Mouse (Mus musculus): Measurements from ENCODE around the gene Ints4. TPM values are rescaled to one million over a fixed set of nuclear protein-coding genes. Genes with fewer than 3 reads are reported as not detected.

Ints4 gene
- polyA plus RNA-seq, 1 experiment = 64.2 TPM

DNA sequence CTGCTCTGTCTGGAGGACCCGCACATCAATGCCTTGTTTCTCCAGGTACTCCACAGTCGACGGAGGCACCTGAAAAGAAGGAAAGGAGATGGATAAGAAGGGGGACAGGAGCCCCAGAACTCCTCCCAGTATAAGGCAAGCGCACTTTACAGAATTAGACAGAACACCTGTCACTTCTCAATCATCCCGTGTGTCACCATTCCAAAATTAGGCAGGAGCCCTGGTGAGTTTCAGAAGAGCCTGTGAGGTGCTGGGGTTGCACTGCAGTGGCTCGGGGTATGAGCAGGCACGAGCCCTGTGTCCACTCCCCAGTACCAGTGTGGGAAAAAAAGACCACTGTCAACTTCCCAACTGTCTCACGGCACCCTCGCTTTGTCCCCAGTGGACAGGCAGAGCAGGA, 69.9 kb downstream of the Ints4 start:
- Histone ChIP-seq H3K36me3 (ENCODE audit: control insufficient read depth, insufficient read depth, low read length, poor library complexity, severe bottlenecking) (no peaks in the 10 kb centered on the region), H3K27me3 (ENCODE audit: control insufficient read depth, insufficient read depth, low read length, poor library complexity, severe bottlenecking) (no peaks in the 10 kb centered on the region), H3K4me1 (ENCODE audit: control insufficient read depth, insufficient read depth, low read length) (no peaks in the 10 kb centered on the region), H3K9me3 (replicated peaks; ENCODE audit: control insufficient read depth, insufficient read depth, low read length, poor library complexity, severe bottlenecking) (no peaks in the 10 kb centered on the region), H3K27ac (ENCODE audit: insufficient read depth, low read length) (no peak overlapping the region), H3K9ac (ENCODE audit: low read depth, poor library complexity, severe bottlenecking) (no peak overlapping the region), H3K4me3 (ENCODE audit: low read depth, low read length) (no peak overlapping the region)
- TF ChIP-seq CTCF (IDR thresholded peaks at IDR 0.05; ENCODE audit: low read depth, low read length) = no peak
- TF ChIP-seq POLR2A (IDR thresholded peaks at IDR 0.05; ENCODE audit: insufficient read depth, low read length) = no peak
- TF ChIP-seq EP300 (IDR thresholded peaks at IDR 0.05; ENCODE audit: insufficient read depth, low read depth, low read length) = no peak

DNA sequence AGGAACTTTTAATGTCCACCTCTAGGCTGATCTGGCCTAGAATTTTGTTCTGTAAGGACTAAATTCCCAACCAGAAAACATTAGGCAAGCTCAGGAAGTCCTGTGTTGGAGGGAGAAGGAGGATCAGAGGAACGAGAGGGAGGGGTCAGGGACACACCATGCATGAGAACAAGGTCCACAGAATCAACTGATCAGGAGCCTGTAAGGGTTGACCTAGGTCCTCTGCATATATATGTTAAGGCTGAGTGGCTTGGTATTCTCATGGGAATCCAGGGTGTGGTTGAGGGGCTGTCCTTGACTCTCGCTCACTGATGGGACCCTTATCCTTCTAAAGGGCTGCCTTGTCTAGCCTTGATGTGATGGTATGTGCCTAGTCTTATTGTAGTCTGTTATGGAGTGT, 82.8 kb downstream of the Ints4 start:
- no peak for TF ChIP-seq EP300 (IDR thresholded peaks at IDR 0.05; ENCODE audit: insufficient read depth, low read depth, low read length)
- no peak for TF ChIP-seq POLR2A (IDR thresholded peaks at IDR 0.05; ENCODE audit: insufficient read depth, low read length)
- TF ChIP-seq CTCF (IDR thresholded peaks at IDR 0.05; ENCODE audit: low read depth, low read length) = no peak
- no peaks in the 10 kb centered on the region for H3K9me3 ChIP-seq (replicated peaks; ENCODE audit: control insufficient read depth, insufficient read depth, low read length, poor library complexity, severe bottlenecking)
- H3K4me3 ChIP-seq (ENCODE audit: low read depth, low read length) = no peak overlapping the region
- H3K27ac ChIP-seq (ENCODE audit: insufficient read depth, low read length) = no peak overlapping the region
- H3K27me3 ChIP-seq (ENCODE audit: control insufficient read depth, insufficient read depth, low read length, poor library complexity, severe bottlenecking) = no peaks in the 10 kb centered on the region
- H3K36me3 ChIP-seq (ENCODE audit: control insufficient read depth, insufficient read depth, low read length, poor library complexity, severe bottlenecking) = no peaks in the 10 kb centered on the region
- H3K9ac ChIP-seq (ENCODE audit: low read depth, poor library complexity, severe bottlenecking) = no peak overlapping the region
- H3K4me1 ChIP-seq (ENCODE audit: control insufficient read depth, insufficient read depth, low read length) = no peaks in the 10 kb centered on the region

DNA sequence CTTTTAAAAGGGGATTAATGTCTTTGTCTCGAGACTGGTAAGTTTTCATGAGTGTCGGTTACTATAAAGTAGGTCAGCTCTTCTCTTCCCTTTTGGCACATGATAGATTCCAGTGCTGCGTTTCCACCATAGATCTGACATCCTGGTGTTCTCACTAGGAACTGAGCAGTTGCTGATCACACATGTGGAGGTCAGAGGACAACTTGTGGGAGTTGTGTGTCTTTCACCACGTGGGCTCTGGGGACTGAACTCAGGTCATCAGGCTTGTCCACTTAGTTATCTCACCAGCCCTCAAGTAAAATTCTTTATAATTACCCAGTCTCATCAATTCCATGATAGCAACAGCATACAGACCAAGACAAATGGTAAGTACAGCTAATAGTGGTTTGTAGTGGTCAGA, 88.6 kb downstream of the Ints4 start:
- Histone ChIP-seq H3K27me3 (ENCODE audit: control insufficient read depth, insufficient read depth, low read length, poor library complexity, severe bottlenecking) (no peaks in the 10 kb centered on the region), H3K36me3 (ENCODE audit: control insufficient read depth, insufficient read depth, low read length, poor library complexity, severe bottlenecking) (no peaks in the 10 kb centered on the region; the same call in 1 of the 2 replicates), H3K9me3 (replicated peaks; ENCODE audit: control insufficient read depth, insufficient read depth, low read length, poor library complexity, severe bottlenecking) (no peaks in the 10 kb centered on the region), H3K27ac (ENCODE audit: insufficient read depth, low read length) (no peak overlapping the region), H3K4me1 (ENCODE audit: control insufficient read depth, insufficient read depth, low read length) (no peaks in the 10 kb centered on the region), H3K9ac (ENCODE audit: low read depth, poor library complexity, severe bottlenecking) (no peak overlapping the region), H3K4me3 (ENCODE audit: low read depth, low read length) (no peak overlapping the region)
- TF ChIP-seq CTCF (IDR thresholded peaks at IDR 0.05; ENCODE audit: low read depth, low read length) (no peak), EP300 (IDR thresholded peaks at IDR 0.05; ENCODE audit: insufficient read depth, low read depth, low read length) (no peak), POLR2A (IDR thresholded peaks at IDR 0.05; ENCODE audit: insufficient read depth, low read length) (no peak)

DNA sequence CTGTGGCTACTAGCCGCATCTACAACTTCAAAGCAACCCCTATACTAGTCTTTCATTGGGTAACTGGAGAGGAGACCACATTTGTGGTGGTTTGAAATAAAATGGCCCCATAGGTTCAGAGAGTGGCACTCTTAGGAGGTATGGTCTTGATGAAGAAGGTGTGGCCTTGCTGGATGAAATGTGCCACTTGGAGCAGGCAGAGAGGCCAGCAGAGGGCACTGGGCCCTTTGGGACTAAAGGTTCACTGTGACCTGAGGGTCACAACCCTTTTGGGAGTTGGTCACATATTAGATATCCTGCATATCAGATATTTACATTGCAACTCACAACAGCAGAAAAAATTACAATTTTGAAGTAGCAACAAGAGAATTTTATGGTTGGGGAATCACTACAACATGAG, 89.6 kb downstream of the Ints4 start:
- Histone ChIP-seq H3K27ac (ENCODE audit: insufficient read depth, low read length) (no peak overlapping the region), H3K4me1 (ENCODE audit: control insufficient read depth, insufficient read depth, low read length) (no peaks in the 10 kb centered on the region), H3K27me3 (ENCODE audit: control insufficient read depth, insufficient read depth, low read length, poor library complexity, severe bottlenecking) (no peaks in the 10 kb centered on the region), H3K9me3 (replicated peaks; ENCODE audit: control insufficient read depth, insufficient read depth, low read length, poor library complexity, severe bottlenecking) (no peaks in the 10 kb centered on the region), H3K9ac (ENCODE audit: low read depth, poor library complexity, severe bottlenecking) (no peak overlapping the region), H3K4me3 (ENCODE audit: low read depth, low read length) (no peak overlapping the region), H3K36me3 (ENCODE audit: control insufficient read depth, insufficient read depth, low read length, poor library complexity, severe bottlenecking) (no peaks in the 10 kb centered on the region; the same call in 1 of the 2 replicates)
- no peak for TF ChIP-seq POLR2A (IDR thresholded peaks at IDR 0.05; ENCODE audit: insufficient read depth, low read length)
- no peak for TF ChIP-seq EP300 (IDR thresholded peaks at IDR 0.05; ENCODE audit: insufficient read depth, low read depth, low read length)
- peak; percentile 36 for TF ChIP-seq CTCF (IDR thresholded peaks at IDR 0.05; ENCODE audit: low read depth, low read length)

DNA sequence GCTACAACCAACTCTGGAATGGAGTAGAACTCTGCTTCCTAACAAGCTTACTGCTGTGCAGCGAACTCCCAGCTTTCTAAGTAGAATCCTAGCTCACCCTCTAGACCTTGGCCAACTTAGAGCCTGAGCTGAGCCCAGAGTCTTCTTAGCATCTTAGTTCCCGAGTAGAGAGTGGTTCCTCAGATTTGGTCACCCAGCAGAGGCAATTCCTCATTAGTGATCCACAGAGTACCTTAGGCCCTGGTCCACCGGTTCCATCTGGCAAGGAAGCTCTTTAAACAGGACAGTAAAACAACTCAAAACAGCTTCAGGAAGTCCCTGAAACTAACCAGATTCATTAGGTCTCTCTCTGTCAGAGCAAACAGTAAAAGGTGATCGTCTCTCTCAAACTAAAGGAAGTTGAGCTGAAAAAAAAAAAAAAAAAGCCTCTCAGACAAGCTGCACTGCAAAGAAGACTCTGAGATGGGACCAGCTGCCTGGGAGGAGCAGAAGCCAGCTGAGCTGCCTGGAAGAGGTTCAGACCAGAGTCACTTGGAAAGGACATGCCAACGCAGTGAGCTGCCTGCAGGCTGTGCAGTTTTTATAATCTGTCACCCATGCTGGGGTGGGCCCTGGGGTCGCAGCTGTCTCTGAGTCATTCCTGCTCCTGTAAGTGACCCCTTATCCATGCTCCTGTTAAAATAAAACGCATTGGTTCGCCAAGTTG, 97.8 kb downstream of the Ints4 start:
- no peaks in the 10 kb centered on the region for H3K4me1 ChIP-seq (ENCODE audit: control insufficient read depth, insufficient read depth, low read length)
- no peaks in the 10 kb centered on the region for H3K36me3 ChIP-seq (ENCODE audit: control insufficient read depth, insufficient read depth, low read length, poor library complexity, severe bottlenecking)
- H3K27me3 ChIP-seq (ENCODE audit: control insufficient read depth, insufficient read depth, low read length, poor library complexity, severe bottlenecking) = no peaks in the 10 kb centered on the region
- TF ChIP-seq POLR2A (IDR thresholded peaks at IDR 0.05; ENCODE audit: insufficient read depth, low read length) = no peak
- no peak for TF ChIP-seq EP300 (IDR thresholded peaks at IDR 0.05; ENCODE audit: insufficient read depth, low read depth, low read length)
- TF ChIP-seq CTCF (IDR thresholded peaks at IDR 0.05; ENCODE audit: low read depth, low read length) = no peak
- peak overlapping the region; percentile 95 for H3K4me3 ChIP-seq (ENCODE audit: low read depth, low read length)
- no peaks in the 10 kb centered on the region for H3K9me3 ChIP-seq (replicated peaks; ENCODE audit: control insufficient read depth, insufficient read depth, low read length, poor library complexity, severe bottlenecking)
- no peak overlapping the region for H3K27ac ChIP-seq (ENCODE audit: insufficient read depth, low read length)
- peak overlapping the region; percentile 99 for H3K9ac ChIP-seq (ENCODE audit: low read depth, poor library complexity, severe bottlenecking)

Data from ES-Bruce4 (cell line).